Mouse (Mus musculus) heart, postnatal 14 days (tissue): ENCODE measurements around the gene Olfr213. TPM values are rescaled to one million over a fixed set of nuclear protein-coding genes. Genes with fewer than 3 reads are reported as not detected.
"Not testable (repeated sequence)": the region's sequence is repeated elsewhere in the genome, so short reads cannot be mapped to it uniquely, and the experiment has no call there.

ENCODE experiments used
- DNase-seq, 2 experiments: peaks; one replicate each; pipeline ENCODE4 v3.0.0; 2021 to 2022
- intact Hi-C: fragments of 180-260 bp; cut with DNase I; formaldehyde crosslinking; loops from one replicate; pipeline ENCODE4 v1.15.1; 2025
- long read RNA-seq, 2 experiments: library from polyadenylated mRNA; stranded (forward); transcript quantifications; one replicate each; pipeline ENCODE4 v2.0.0; 2021
- total RNA-seq, 2 experiments: library from RNA; stranded (reverse); gene quantifications; 2 replicates each; pipeline ENCODE4 v1.2.3; 2021

Olfr213 gene
- total RNA-seq = not detected
- long read RNA-seq, experiment 1 = 0 reads
- long read RNA-seq, experiment 2 = 0 reads

DNA sequence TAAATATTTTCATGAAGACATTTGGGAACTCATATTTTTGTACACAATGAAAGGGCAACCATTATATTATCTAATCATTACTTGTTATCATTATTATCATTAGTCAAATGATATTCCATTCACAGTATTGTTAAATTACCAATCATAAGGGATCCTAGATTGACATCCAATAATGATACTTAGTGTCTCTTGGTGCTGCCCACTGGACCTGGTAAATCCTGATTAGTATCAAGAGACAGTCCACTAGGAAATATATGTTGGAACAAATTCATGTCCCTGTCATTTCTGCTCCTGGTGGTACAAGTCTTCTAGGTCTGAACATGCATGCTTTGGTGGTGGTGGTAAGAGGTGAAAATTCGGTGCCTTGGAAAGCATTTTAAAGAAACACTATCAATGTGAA, at the start of gene Olfr213:
TSS of gene Olfr213 (plus strand) at position 301 of the 400 bp plus-strand sequence.
- no peak for DNase-seq
- intact Hi-C loops = no loop called here

DNA sequence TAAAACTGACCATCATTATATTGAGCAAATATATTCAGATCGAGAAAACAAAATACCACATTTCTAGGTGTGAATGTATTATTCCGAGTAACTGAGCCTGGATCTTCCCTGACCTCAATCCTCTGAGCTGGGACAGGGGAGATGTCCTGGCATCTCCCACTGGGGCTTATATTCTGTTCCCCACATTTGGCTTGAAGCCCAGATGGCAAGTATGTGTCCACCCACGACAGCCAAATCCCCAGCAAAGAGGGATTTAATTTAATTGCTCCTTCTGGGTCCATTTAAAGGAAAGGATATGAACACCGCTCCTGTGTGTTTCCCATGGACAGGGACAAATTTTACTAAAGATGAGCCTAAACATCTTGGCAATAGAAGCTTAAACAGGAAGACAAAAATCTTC, 49.5 kb upstream of the Olfr213 start, which contains the start of gene Olfr211:
TSS of gene Olfr211 (plus strand) at position 301 of the 400 bp plus-strand sequence.
- no peak for DNase-seq
- intact Hi-C loops = no loop called here

GRCm38 (mm10) chr6:116493742-116494141, 44.5 kb upstream of the Olfr213 start:
- no peak for DNase-seq
- intact Hi-C loops = no loop called here

DNA sequence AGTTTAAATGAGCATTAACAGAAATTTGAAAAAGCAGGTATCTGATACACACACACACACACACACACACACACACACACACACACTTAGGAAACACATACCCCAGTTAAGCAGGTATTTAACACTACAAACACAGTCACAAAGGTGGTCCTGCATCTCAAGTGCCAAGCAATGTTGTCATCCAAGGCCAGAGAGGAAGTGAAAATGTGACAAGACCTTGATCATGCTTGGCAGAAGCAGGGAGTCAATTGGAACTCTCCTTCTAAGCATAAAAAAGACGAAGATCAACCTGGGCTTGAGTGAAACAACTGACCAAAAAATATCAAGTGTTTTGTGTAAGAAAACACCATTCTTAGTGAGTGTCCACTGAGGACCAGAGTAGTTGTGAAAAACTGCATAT, 42.3 kb upstream of the Olfr213 start:
- intact Hi-C loops = no loop called here
- DNase-seq = no peak

- intact Hi-C loops, DNase-seq: not testable (repeated sequence)
Measured at GRCm38 (mm10) chr6:116506302-116507003, 31.8 kb upstream of the Olfr213 start, which contains the start of gene Olfr212. Gene Olfr212 (plus strand): TSS chr6:116506516.

DNA sequence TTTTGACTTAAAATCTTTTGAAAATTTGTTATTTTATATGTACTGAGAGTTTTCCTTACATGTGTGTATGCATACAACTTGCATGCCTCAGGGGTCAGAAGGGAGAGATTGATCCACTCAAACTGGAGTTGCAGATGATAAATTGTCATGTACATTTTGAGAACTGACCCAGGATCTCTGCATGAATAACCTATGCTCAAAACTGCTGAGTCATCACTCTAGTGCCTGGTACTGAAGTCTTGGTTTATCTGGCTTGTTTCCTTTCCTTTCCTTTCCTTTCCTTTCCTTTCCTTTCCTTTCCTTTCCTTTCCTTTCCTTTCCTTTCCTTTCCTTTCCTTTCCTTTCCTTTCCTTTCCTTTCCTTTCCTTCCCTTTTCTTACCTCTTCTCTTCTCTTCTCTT, 23.4 kb upstream of the Olfr213 start:
- DNase-seq = no peak
- intact Hi-C loops = no loop called here

GRCm38 (mm10) chr6:116542500-116542899, 4.2 kb downstream of the Olfr213 start:
- no peak for DNase-seq
- intact Hi-C loops = no loop called here

GRCm38 (mm10) chr6:116550841-116551240, 12.6 kb downstream of the Olfr213 start, which contains the start of gene Gm5580:
Gene Gm5580 (plus strand): TSS chr6:116551141.
- intact Hi-C loops, DNase-seq: not testable (repeated sequence)

DNA sequence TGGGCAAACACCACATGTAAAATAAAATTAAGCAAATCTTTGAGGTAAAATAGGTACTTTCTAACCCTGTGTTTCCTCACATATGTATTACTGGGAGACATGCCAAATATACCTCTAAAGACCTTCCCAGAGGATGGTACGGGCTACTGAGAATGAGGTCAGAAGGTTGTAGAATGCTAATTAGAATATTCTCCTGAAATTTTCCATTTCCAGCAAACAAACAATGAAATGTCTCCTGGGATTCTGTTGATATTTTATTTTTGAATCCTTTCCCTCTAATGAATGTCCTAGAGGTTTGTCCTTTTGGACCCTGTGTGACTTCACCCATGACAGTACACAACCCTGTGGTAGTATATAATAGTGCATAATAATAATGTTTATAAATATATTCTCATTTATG, 15.7 kb downstream of the Olfr213 start, which contains the start of gene Olfr214:
TSS of gene Olfr214 (plus strand) at position 301 of the 400 bp plus-strand sequence.
- no peak for DNase-seq
- intact Hi-C loops = no loop called here

DNA sequence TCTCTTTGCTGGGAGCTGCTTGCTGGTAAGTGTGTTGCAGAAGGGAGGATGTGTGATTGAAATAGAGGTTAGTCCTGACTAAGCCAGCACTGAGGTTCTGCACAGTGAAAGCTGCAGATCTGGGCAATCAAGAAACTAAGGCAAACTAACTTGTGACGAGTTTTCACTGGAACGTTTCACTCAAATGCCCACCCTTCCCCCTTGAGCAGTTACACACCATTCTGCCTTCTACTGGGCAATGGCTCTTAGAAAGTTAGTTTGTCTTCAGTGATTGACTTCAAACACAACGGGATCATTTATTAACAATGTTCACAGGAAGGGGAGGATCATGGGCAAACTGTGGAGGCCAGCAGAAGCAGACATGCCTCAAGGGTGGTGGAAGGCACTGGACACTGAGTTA, 16.7 kb downstream of the Olfr213 start:
- intact Hi-C loops = no loop called here
- no peak for DNase-seq

DNA sequence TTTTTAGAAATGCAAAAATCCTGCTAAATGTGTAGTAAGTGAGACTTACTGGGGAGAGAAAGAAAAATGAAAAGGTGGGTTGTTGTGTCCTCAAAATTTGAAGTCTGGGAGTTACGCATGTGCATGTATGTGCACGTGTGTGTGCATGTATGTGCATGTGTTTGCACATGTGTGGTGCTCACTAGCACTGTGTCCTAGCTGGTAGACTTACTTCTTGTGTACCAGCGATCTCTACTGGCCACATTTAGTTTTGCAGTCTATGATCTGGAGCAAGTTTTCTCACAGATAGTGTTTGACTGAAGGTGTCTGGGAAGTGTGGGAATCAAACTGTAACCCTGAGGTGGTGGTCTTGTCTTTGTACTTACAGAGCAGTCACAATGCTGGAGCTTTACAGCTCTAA, 31.6 kb downstream of the Olfr213 start:
- intact Hi-C loops = loop anchor here (5.0 kb wide), 1 partner anchor 153 kb away; no protein-coding TSS in a partner anchor
- DNase-seq = peak; percentile 21 to 64

DNA sequence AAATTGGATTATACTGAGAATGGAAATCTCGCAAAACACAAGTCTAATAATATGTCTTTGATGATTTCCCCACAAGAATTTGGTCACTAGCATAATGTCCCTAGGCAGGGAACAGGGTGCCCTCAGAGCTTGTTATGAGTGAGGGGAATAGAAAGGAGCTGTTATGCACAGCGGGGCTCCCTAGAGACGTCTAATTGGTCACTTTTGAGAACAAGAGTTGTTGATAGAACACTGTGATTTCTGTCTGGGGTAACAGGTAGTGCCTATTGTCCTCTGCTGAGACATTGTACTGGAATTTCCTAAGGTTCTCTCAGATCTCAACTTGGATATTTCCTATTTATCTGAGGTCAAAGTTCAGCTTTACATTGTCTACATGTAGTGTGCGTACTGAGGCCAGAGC, 45.8 kb downstream of the Olfr213 start, which contains the start of gene Olfr215:
TSS of gene Olfr215 (minus strand) at position 101 of the 400 bp plus-strand sequence.
- DNase-seq = no peak
- intact Hi-C loops = no loop called here

Other genes with a start within 250 kb of the Olfr213 start
- gene March8, start 200.4 kb upstream of the Olfr213 start, total RNA-seq = 10 to 100 TPM; 39.5 to 46.6 TPM
- gene Alox5, start 77.3 kb upstream of the Olfr213 start, total RNA-seq = 1 to 10 TPM; 5.6 to 7.2 TPM
- gene Olfr211, start 49.4 kb upstream of the Olfr213 start, total RNA-seq = not detected
- not detected for gene Olfr212, start 31.9 kb upstream of the Olfr213 start, total RNA-seq
- gene Gm5580, start 12.7 kb downstream of the Olfr213 start, total RNA-seq = 1 to 10 TPM; 1.7 to 1.9 TPM
- gene Olfr214, start 15.8 kb downstream of the Olfr213 start, total RNA-seq = not detected
- not detected for gene Olfr215, start 45.7 kb downstream of the Olfr213 start, total RNA-seq
- 10 to 100 TPM; 28.9 to 29.5 TPM for gene Zfp422, start 90.5 kb downstream of the Olfr213 start, total RNA-seq
- 100 to 1,000 TPM in 1 of 2 experiments, 10 to 100 TPM in 1; 99.4 to 129 TPM for gene Depp1, start 112.2 kb downstream of the Olfr213 start, total RNA-seq
- 1 to 10 TPM; 7.7 TPM for gene Rassf4, start 135.5 kb downstream of the Olfr213 start, total RNA-seq
- gene Tmem72, start 178.5 kb downstream of the Olfr213 start, total RNA-seq = under 1 TPM; 0.02 to 0.05 TPM